Comparison of ENCODE assay signal across 13 mouse cellular contexts in the genomic region with DNA sequence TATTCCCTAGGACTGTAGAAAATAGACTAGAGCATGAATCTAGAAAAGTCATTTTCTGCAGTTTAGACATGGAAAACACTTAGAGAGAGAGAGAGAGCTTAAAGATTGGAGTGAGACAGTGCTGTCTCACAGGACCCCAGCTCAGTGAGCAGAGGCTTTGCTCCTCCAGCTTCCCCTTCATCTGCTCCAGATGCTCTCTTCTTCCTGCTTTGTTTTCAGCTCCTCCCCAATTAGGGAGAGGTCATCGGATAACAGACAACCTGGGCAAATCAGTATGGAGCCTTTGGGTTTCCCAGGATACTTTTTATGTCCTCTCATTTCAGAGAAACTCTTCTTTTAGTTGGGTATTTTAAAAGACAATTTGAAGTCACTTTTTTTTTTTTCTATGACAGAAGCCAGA.
"Had no signal": no experiment of that assay in that cellular context is flagged by ENCODE, and none has a peak within 500 bp of the region (broad histone marks: within the 10 kb centered on the region; RNA-seq: fewer than 3 reads in every experiment).

No protein-coding gene starts in this region.

- H3K4me2 ChIP-seq: limb, embryonic 15.5 days; liver, embryonic 13.5 days; lung, embryonic 15.5 days; stomach, embryonic 15.5 days had no signal

- H3K27ac ChIP-seq: limb, embryonic 15.5 days; liver, embryonic 13.5 days; lung, embryonic 15.5 days; macrophage; stomach, embryonic 15.5 days had no signal

- H3K36me3 ChIP-seq: limb, embryonic 15.5 days; liver, embryonic 13.5 days; lung, embryonic 15.5 days; stomach, embryonic 15.5 days had no signal

- DNase-seq: kidney, adult 8-10 months; kidney, postnatal 25 days; liver, embryonic 13.5 days; liver, postnatal 0 days; lung, postnatal 14 days; thymus, adult 2 months; thymus, postnatal 25 days had no signal

- H3K4me1 ChIP-seq: limb, embryonic 15.5 days; liver, embryonic 13.5 days; lung, embryonic 15.5 days; megakaryocyte, embryonic 14.5 days; stomach, embryonic 15.5 days had no signal

- H3K9ac ChIP-seq: limb, embryonic 15.5 days; liver, embryonic 13.5 days; liver, postnatal 0 days; lung, embryonic 15.5 days; stomach, embryonic 15.5 days had no signal

- H3K4me3 ChIP-seq: limb, embryonic 15.5 days; liver, embryonic 13.5 days; lung, embryonic 15.5 days; megakaryocyte, embryonic 14.5 days; stomach, embryonic 15.5 days had no signal

- H3K9me3 ChIP-seq: limb, embryonic 15.5 days; liver, embryonic 13.5 days; lung, embryonic 15.5 days; megakaryocyte, embryonic 14.5 days; stomach, embryonic 15.5 days had no signal

- ATAC-seq: liver, postnatal 0 days; midbrain, embryonic 16.5 days had no signal

- H3K27me3 ChIP-seq: limb, embryonic 15.5 days; liver, embryonic 13.5 days; lung, embryonic 15.5 days; megakaryocyte, embryonic 14.5 days; stomach, embryonic 15.5 days had no signal
